Mouse (Mus musculus) kidney, adult 2 months (tissue): Measurements from ENCODE around the gene Bcl11b.

Experiments
- CTCF ChIP-seq: fragments of 200-500 bp; conservative IDR thresholded peaks from 2 replicates; pipeline ENCODE4 v1.5.1; 2011; ENCODE audit warnings: low read depth, mild to moderate bottlenecking, control low read depth, low read length, moderate library complexity, mixed read lengths; ENCODE audit not compliant: insufficient read depth, insufficient read length
- POLR2A ChIP-seq: fragments of 200-500 bp; IDR thresholded peaks from one replicate; pipeline ENCODE4 v1.6.1; 2011; ENCODE audit warnings: low read depth, low read length, control low read depth

DNA sequence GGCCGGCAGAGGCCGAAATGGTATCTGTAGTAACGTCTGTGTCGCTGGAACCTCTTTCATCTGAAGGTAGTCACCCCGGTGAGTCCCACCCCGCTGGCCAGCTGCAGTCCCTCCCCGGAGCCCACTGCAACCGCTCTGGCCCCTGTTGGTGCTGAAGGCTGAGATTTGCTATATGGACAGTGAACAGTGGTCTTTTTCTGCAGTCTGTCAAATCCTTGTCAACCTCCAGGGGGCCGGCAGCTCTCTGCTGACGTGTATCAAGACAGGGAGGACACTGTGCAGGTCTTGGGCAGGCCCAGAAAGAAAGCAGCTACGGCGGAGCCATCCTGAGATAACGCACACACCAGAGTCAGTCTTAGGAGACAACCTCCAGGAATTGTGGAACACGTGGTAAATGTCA, 43.0 kb downstream of the Bcl11b start:
- TF ChIP-seq POLR2A (no peak), CTCF (no peak)
